Mouse (Mus musculus) myocyte (in vitro differentiated cells): Measurements from ENCODE around the gene Tfeb. TPM values are rescaled to one million over a fixed set of nuclear protein-coding genes. Genes with fewer than 3 reads are reported as not detected.
A peak's percentile ranks its signal among the peaks of the same experiment; 100 is the strongest.

Experiments
- H3K27me3 ChIP-seq: one replicate; pipeline ENCODE4 v1.6.1; 2011; ENCODE audit not compliant: control insufficient read depth, insufficient read depth, insufficient read length
- H3K36me3 ChIP-seq: one replicate; pipeline ENCODE4 v1.6.1; 2011; ENCODE audit not compliant: control insufficient read depth, insufficient read depth
- H3K4me2 ChIP-seq: one replicate; pipeline ENCODE4 v1.6.1; 2011; ENCODE audit warnings: low read depth, control low read depth
- H3K4me3 ChIP-seq: one replicate; pipeline ENCODE4 v1.5.1; 2011; ENCODE audit warnings: mild to moderate bottlenecking, control low read depth, moderate library complexity
- H3K79me2 ChIP-seq: one replicate; pipeline ENCODE4 v1.6.1; 2011; ENCODE audit not compliant: control insufficient read depth, insufficient read depth
- H3ac ChIP-seq: one replicate; pipeline ENCODE4 v1.6.1; 2011; ENCODE audit not compliant: control insufficient read depth, insufficient read length
- CEBPB ChIP-seq: IDR thresholded peaks from 2 replicates; pipeline ENCODE4 v1.6.1; 2011; ENCODE audit warnings: mild to moderate bottlenecking, moderate library complexity; ENCODE audit not compliant: poor library complexity, insufficient read depth, severe bottlenecking
- E2F4 ChIP-seq: IDR thresholded peaks from one replicate; pipeline ENCODE4 v1.6.1; 2011; ENCODE audit warnings: mild to moderate bottlenecking, control low read depth, moderate library complexity; ENCODE audit not compliant: insufficient read depth
- MAX ChIP-seq: IDR thresholded peaks from one replicate; pipeline ENCODE4 v1.6.1; 2011; ENCODE audit warnings: low read depth, mild to moderate bottlenecking, control low read depth
- MYOD1 ChIP-seq, 3 experiments: IDR thresholded peaks; one replicate each; pipeline ENCODE4 v1.6.1; 2011; ENCODE audit warnings: control low read depth in 2 of 3, low read depth in 2 of 3, mild to moderate bottlenecking in 2 of 3, moderate library complexity in 1 of 3; ENCODE audit not compliant: insufficient read length in 2 of 3, control insufficient read depth in 1 of 3
- MYOG ChIP-seq, 3 experiments: IDR thresholded peaks; one replicate each; pipeline ENCODE4 v1.6.1; 2011; ENCODE audit warnings: control low read depth in 2 of 3, low read depth in 2 of 3, mild to moderate bottlenecking in 2 of 3; ENCODE audit not compliant: insufficient read length in 2 of 3, control insufficient read depth in 1 of 3, insufficient read depth in 1 of 3
- POLR2A ChIP-seq: IDR thresholded peaks from one replicate; pipeline ENCODE4 v1.6.1; 2011; ENCODE audit warnings: low read depth, mild to moderate bottlenecking, control low read depth, moderate library complexity; ENCODE audit not compliant: insufficient read length
- POLR2AphosphoS2 ChIP-seq: IDR thresholded peaks from one replicate; pipeline ENCODE4 v1.6.1; 2011; ENCODE audit warnings: low read depth, control low read depth; ENCODE audit not compliant: insufficient read length
- REST ChIP-seq: IDR thresholded peaks from one replicate; pipeline ENCODE4 v1.6.1; 2011; ENCODE audit warnings: mild to moderate bottlenecking, control low read depth, moderate library complexity; ENCODE audit not compliant: insufficient read depth, insufficient read length
- SRF ChIP-seq: IDR thresholded peaks from one replicate; pipeline ENCODE4 v1.6.1; 2011; ENCODE audit warnings: low read depth; ENCODE audit not compliant: control insufficient read depth, insufficient read length
- TCF12 ChIP-seq: IDR thresholded peaks from one replicate; pipeline ENCODE4 v1.6.1; 2011; ENCODE audit warnings: mild to moderate bottlenecking, control low read depth; ENCODE audit not compliant: poor library complexity, insufficient read depth, severe bottlenecking
- TCF3 ChIP-seq: IDR thresholded peaks from one replicate; pipeline ENCODE4 v1.6.1; 2011; ENCODE audit warnings: low read depth, control low read depth; ENCODE audit not compliant: insufficient read length
- USF1 ChIP-seq: IDR thresholded peaks from one replicate; pipeline ENCODE4 v1.6.1; 2011; ENCODE audit warnings: low read depth, mild to moderate bottlenecking, control low read depth, moderate library complexity
- polyA plus RNA-seq: library from polyadenylated mRNA; unstranded; fragments of >200 nt; fragmentation: generic; extraction: Trizol; gene quantifications from one replicate; pipeline ENCODE4 v1.2.1, GENCODE M21; 2012; ENCODE audit warnings: missing spikeins

Gene Tfeb
- polyA plus RNA-seq, 1 experiment = 16.5 TPM

- Histone ChIP-seq H3K4me2 (no peak overlapping the region), H3ac (no peak overlapping the region), H3K36me3 (no peaks in the 10 kb centered on the region), H3K4me3 (no peak overlapping the region), H3K79me2 (no peaks in the 10 kb centered on the region), H3K27me3 (no peaks in the 10 kb centered on the region)
- no peak for TF ChIP-seq MAX
- no peak for TF ChIP-seq TCF3
Measured at GRCm38 (mm10) chr17:47793377-47793776, 56.5 kb downstream of the Tfeb start.

- H3K27me3 ChIP-seq = no peaks in the 10 kb centered on the region
- no peak for TF ChIP-seq TCF12
- no peak for TF ChIP-seq USF1
- no peak for TF ChIP-seq CEBPB
- TF ChIP-seq REST = no peak
- TF ChIP-seq MAX = no peak
- no peak for TF ChIP-seq MYOD1 (IDR thresholded peaks at IDR 0.05; ENCODE audit: control insufficient read depth in 1 of 3, insufficient read length in 2 of 3, low read depth in 2 of 3)
- no peak for TF ChIP-seq MYOG (IDR thresholded peaks at IDR 0.05; ENCODE audit: control insufficient read depth in 1 of 3, insufficient read depth in 1 of 3, insufficient read length in 2 of 3, low read depth in 2 of 3)
- TF ChIP-seq POLR2A = no peak
- no peak for TF ChIP-seq POLR2AphosphoS2
- TF ChIP-seq SRF = no peak
- TF ChIP-seq TCF3 = no peak
- no peak for TF ChIP-seq E2F4
- H3K4me2 ChIP-seq = no peak overlapping the region
- H3K79me2 ChIP-seq = no peaks in the 10 kb centered on the region
- H3K4me3 ChIP-seq = no peak overlapping the region
- no peak overlapping the region for H3ac ChIP-seq
- H3K36me3 ChIP-seq = no peaks in the 10 kb centered on the region
Measured at GRCm38 (mm10) chr17:47795446-47795845, 58.6 kb downstream of the Tfeb start.

GRCm38 (mm10) chr17:47796156-47796816 lies 59.5 kb downstream of the Tfeb start:
- Histone ChIP-seq H3K4me3 (no peak overlapping the region), H3K4me2 (no peak overlapping the region), H3K79me2 (no peaks in the 10 kb centered on the region), H3K27me3 (no peaks in the 10 kb centered on the region), H3K36me3 (no peaks in the 10 kb centered on the region), H3ac (no peak overlapping the region)
- no peak for TF ChIP-seq CEBPB

- no peak overlapping the region for H3K4me3 ChIP-seq
- H3K27me3 ChIP-seq = no peaks in the 10 kb centered on the region
- no peak overlapping the region for H3ac ChIP-seq
- H3K79me2 ChIP-seq = no peaks in the 10 kb centered on the region
- no peak for TF ChIP-seq CEBPB
- TF ChIP-seq E2F4 = no peak
- TF ChIP-seq TCF12 = no peak
- TF ChIP-seq POLR2A = no peak
- no peak for TF ChIP-seq SRF
- TF ChIP-seq MAX = no peak
- no peak for TF ChIP-seq POLR2AphosphoS2
- TF ChIP-seq USF1 = no peak
- H3K4me2 ChIP-seq = no peak overlapping the region
- H3K36me3 ChIP-seq = no peaks in the 10 kb centered on the region
Measured at GRCm38 (mm10) chr17:47796968-47797367, 60.1 kb downstream of the Tfeb start.

GRCm38 (mm10) chr17:47797383-47797782 lies 60.6 kb downstream of the Tfeb start:
- Histone ChIP-seq H3K27me3 (no peaks in the 10 kb centered on the region), H3K79me2 (no peaks in the 10 kb centered on the region), H3K4me3 (no peak overlapping the region), H3K36me3 (no peaks in the 10 kb centered on the region), H3ac (no peak overlapping the region), H3K4me2 (no peak overlapping the region)
- TF ChIP-seq POLR2A (no peak), USF1 (peak; percentile 41)

- TF ChIP-seq TCF3 (no peak), POLR2AphosphoS2 (no peak), POLR2A (no peak), REST (no peak), E2F4 (no peak), TCF12 (no peak), CEBPB (no peak), MYOD1 (IDR thresholded peaks at IDR 0.05; ENCODE audit: control insufficient read depth in 1 of 3, insufficient read length in 2 of 3, low read depth in 2 of 3) (no peak), SRF (no peak), USF1 (no peak), MYOG (IDR thresholded peaks at IDR 0.05; ENCODE audit: control insufficient read depth in 1 of 3, insufficient read depth in 1 of 3, insufficient read length in 2 of 3, low read depth in 2 of 3) (no peak), MAX (no peak)
- H3K4me2 ChIP-seq = no peak overlapping the region
- H3K4me3 ChIP-seq = no peak overlapping the region
- H3K79me2 ChIP-seq = no peaks in the 10 kb centered on the region
- no peaks in the 10 kb centered on the region for H3K27me3 ChIP-seq
- no peaks in the 10 kb centered on the region for H3K36me3 ChIP-seq
- no peak overlapping the region for H3ac ChIP-seq
Measured at GRCm38 (mm10) chr17:47802806-47803205, 66.0 kb downstream of the Tfeb start.
